Mouse (Mus musculus) MEL (cell line): ENCODE measurements around the gene Mrnip. TPM values are rescaled to one million over a fixed set of nuclear protein-coding genes. Genes with fewer than 3 reads are reported as not detected.
A peak's percentile ranks its signal among the peaks of the same experiment; 100 is the strongest.

Source experiments
- DNase-seq: peaks from one replicate; pipeline ENCODE4 v3.0.0; 2011; ENCODE audit warnings: low read depth, low spot score
- H3K27ac ChIP-seq: 2 replicates; pipeline ENCODE4 v1.5.1; 2012; ENCODE audit warnings: low read depth, mild to moderate bottlenecking, control low read depth, low read length, moderate library complexity; ENCODE audit not compliant: control insufficient read depth
- H3K27me3 ChIP-seq, 2 experiments: fragments of 150-350 bp in 1 of 2; sonication (generic) in 1 of 2; 2 replicates each; pipeline ENCODE4 v1.6.1; 2012; ENCODE audit warnings: low read length in 2 of 2, mild to moderate bottlenecking in 2 of 2, improper control_type of control experiment in 1 of 2, moderate library complexity in 1 of 2; ENCODE audit not compliant: insufficient read depth in 2 of 2, control insufficient read depth in 1 of 2
- H3K36me3 ChIP-seq, 2 experiments: 2 replicates each; pipeline ENCODE4 v1.6.1; 2012 to 2014; ENCODE audit warnings: low read length in 2 of 2, improper control_type of control experiment in 1 of 2, inconsistent platforms in 1 of 2, mild to moderate bottlenecking in 1 of 2; ENCODE audit not compliant: insufficient read depth in 2 of 2, control insufficient read depth in 1 of 2
- H3K4me1 ChIP-seq, 2 experiments: fragments of 150-350 bp in 1 of 2; sonication (generic) in 1 of 2; 2 replicates each; pipeline ENCODE4 v1.6.1; 2012; ENCODE audit warnings: low read length in 2 of 2, improper control_type of control experiment in 1 of 2, mild to moderate bottlenecking in 1 of 2; ENCODE audit not compliant: insufficient read depth in 2 of 2, control insufficient read depth in 1 of 2
- H3K4me3 ChIP-seq, 2 experiments: fragments of 150-350 bp in 1 of 2; sonication (generic) in 1 of 2; 2 replicates each; pipeline ENCODE4 v1.5.1; 2012; ENCODE audit warnings: low read depth in 2 of 2, low read length in 2 of 2, mild to moderate bottlenecking in 2 of 2, moderate library complexity in 2 of 2, control low read depth in 1 of 2, improper control_type of control experiment in 1 of 2; ENCODE audit not compliant: control insufficient read depth in 1 of 2, insufficient read depth in 1 of 2
- H3K79me2 ChIP-seq: 2 replicates; pipeline ENCODE4 v1.6.1; 2012; ENCODE audit warnings: mild to moderate bottlenecking, low read length, moderate library complexity; ENCODE audit not compliant: control insufficient read depth, poor library complexity, insufficient read depth
- H3K9ac ChIP-seq: 2 replicates; pipeline ENCODE4 v1.6.1; 2012; ENCODE audit warnings: low read depth, mild to moderate bottlenecking, control low read depth, low read length, moderate library complexity; ENCODE audit not compliant: control insufficient read depth, poor library complexity, severe bottlenecking
- H3K9me3 ChIP-seq: fragments of 150-350 bp; sonication (generic); replicated peaks from 2 replicates; pipeline ENCODE4 v1.6.1; 2012; ENCODE audit warnings: mild to moderate bottlenecking, low read length, improper control_type of control experiment, moderate library complexity; ENCODE audit not compliant: insufficient read depth
- BHLHE40 ChIP-seq: IDR thresholded peaks from 2 replicates; pipeline ENCODE4 v1.6.1; 2012; ENCODE audit warnings: low read depth, mild to moderate bottlenecking, inconsistent platforms, low read length, improper control_type of control experiment, borderline replicate concordance
- CHD2 ChIP-seq: IDR thresholded peaks from 2 replicates; pipeline ENCODE4 v1.6.1; 2011; ENCODE audit warnings: low read length, improper control_type of control experiment
- CTCF ChIP-seq, 3 experiments: IDR thresholded peaks in 2 of 3; conservative IDR thresholded peaks in 1 of 3; 2 replicates each; pipeline ENCODE4 v1.5.1; 2011 to 2012; ENCODE audit warnings: low read length in 3 of 3, low read depth in 2 of 3, mild to moderate bottlenecking in 2 of 3, improper control_type of control experiment in 1 of 3, inconsistent platforms in 1 of 3, mixed read lengths in 1 of 3, moderate library complexity in 1 of 3; ENCODE audit not compliant: control insufficient read depth in 1 of 3, insufficient read depth in 1 of 3, poor library complexity in 1 of 3, severe bottlenecking in 1 of 3
- E2F4 ChIP-seq: IDR thresholded peaks from 2 replicates; pipeline ENCODE4 v1.6.1; 2011; ENCODE audit warnings: low read depth, low read length, improper control_type of control experiment, borderline replicate concordance
- ETS1 ChIP-seq: IDR thresholded peaks from 2 replicates; pipeline ENCODE4 v1.6.1; 2012; ENCODE audit warnings: low read depth, mild to moderate bottlenecking, inconsistent platforms, low read length, improper control_type of control experiment, moderate library complexity
- JUND ChIP-seq: IDR thresholded peaks from 2 replicates; pipeline ENCODE4 v1.6.1; 2011; ENCODE audit warnings: low read depth, mild to moderate bottlenecking, improper control_type of control experiment, low read length
- MAX ChIP-seq: IDR thresholded peaks from 2 replicates; pipeline ENCODE4 v1.6.1; 2011; ENCODE audit warnings: low read length, improper control_type of control experiment
- MXI1 ChIP-seq: IDR thresholded peaks from 2 replicates; pipeline ENCODE4 v1.6.1; 2011; ENCODE audit warnings: mild to moderate bottlenecking, low read depth, low read length, improper control_type of control experiment
- MYC ChIP-seq: IDR thresholded peaks from 2 replicates; pipeline ENCODE4 v1.6.1; 2011; ENCODE audit warnings: low read depth, mild to moderate bottlenecking, low read length, improper control_type of control experiment, moderate library complexity
- SMC3 ChIP-seq: IDR thresholded peaks from 2 replicates; pipeline ENCODE4 v1.6.1; 2011; ENCODE audit warnings: low read depth, low read length, improper control_type of control experiment
- TCF12 ChIP-seq: IDR thresholded peaks from 2 replicates; pipeline ENCODE4 v1.6.1; 2014; ENCODE audit warnings: low read depth, mild to moderate bottlenecking, inconsistent platforms, low read length, improper control_type of control experiment, moderate library complexity
- UBTF ChIP-seq: IDR thresholded peaks from 2 replicates; pipeline ENCODE4 v1.6.1; 2012; ENCODE audit warnings: low read depth, mild to moderate bottlenecking, inconsistent platforms, low read length, improper control_type of control experiment, moderate library complexity, borderline replicate concordance; ENCODE audit not compliant: insufficient read depth
- USF1 ChIP-seq: IDR thresholded peaks from 2 replicates; pipeline ENCODE4 v1.6.1; 2014; ENCODE audit warnings: low read depth, mild to moderate bottlenecking, inconsistent platforms, low read length, improper control_type of control experiment, moderate library complexity
- ZMIZ1 ChIP-seq: IDR thresholded peaks from 2 replicates; pipeline ENCODE4 v1.6.1; 2012; ENCODE audit warnings: low read depth, mild to moderate bottlenecking, inconsistent platforms, low read length, improper control_type of control experiment, moderate library complexity
- ZNF384 ChIP-seq: IDR thresholded peaks from 2 replicates; pipeline ENCODE4 v1.6.1; 2012; ENCODE audit warnings: low read depth, mild to moderate bottlenecking, inconsistent platforms, low read length, improper control_type of control experiment
- polyA plus RNA-seq, 2 experiments: library from polyadenylated mRNA; stranded (reverse) in 1 of 2; unstranded in 1 of 2; fragments of >175 nt in 1 of 2; fragments of >200 nt in 1 of 2; gene quantifications; 2 replicates each; pipeline versions ENCODE4 v1.2.1 to v1.2.4; 2012; ENCODE audit warnings: low replicate concordance in 2 of 2, low read depth in 1 of 2; ENCODE audit not compliant: insufficient read length in 2 of 2, insufficient read depth in 1 of 2, missing spikeins in 1 of 2
- total RNA-seq: library from RNA; depleted of rRNA; stranded (reverse); fragments of 300-350 nt; gene quantifications from 2 replicates; pipeline ENCODE4 v1.2.3, GENCODE M21; 2012

The Mrnip gene
- total and polyA plus RNA-seq, 3 experiments: 8.6 to 10.6 TPM; not detected in 1

GRCm38 (mm10) chr11:50216724-50217366 lies 42.6 kb downstream of the Mrnip start:
- H3K4me3 ChIP-seq: no peak overlapping the region
- no peaks in the 10 kb centered on the region for H3K9me3 ChIP-seq
- no peak overlapping the region for H3K27ac ChIP-seq
- no peaks in the 10 kb centered on the region for H3K79me2 ChIP-seq
- DNase-seq: no peak
- TF ChIP-seq E2F4 (no peak), CHD2 (no peak), USF1 (no peak), CTCF (IDR thresholded peaks at IDR 0.05 in 2 of 3, conservative IDR thresholded peaks at IDR 0.05 in 1 of 3; ENCODE audit: control insufficient read depth in 1 of 3, insufficient read depth in 1 of 3, low read depth in 2 of 3, low read length in 3 of 3, poor library complexity in 1 of 3, severe bottlenecking in 1 of 3) (no peak), SMC3 (no peak), JUND (no peak), MXI1 (no peak), TCF12 (no peak), MYC (no peak), BHLHE40 (no peak), UBTF (no peak)
- H3K27me3 ChIP-seq: no peaks in the 10 kb centered on the region
- H3K4me1 ChIP-seq: peaks cover 21 to 31% of the 10 kb centered on the region in 2 experiments
- peaks cover 0 to 22% of the 10 kb centered on the region in 2 experiments; a peak in 2 of 4 replicates for H3K36me3 ChIP-seq
- no peak overlapping the region for H3K9ac ChIP-seq

GRCm38 (mm10) chr11:50217811-50218210 lies 43.6 kb downstream of the Mrnip start:
- DNase-seq: no peak
- no peaks in the 10 kb centered on the region; the same call in 1 of the 2 replicates for H3K79me2 ChIP-seq
- no peaks in the 10 kb centered on the region for H3K9me3 ChIP-seq
- peaks cover 16 to 22% of the 10 kb centered on the region in 2 experiments for H3K4me1 ChIP-seq
- no peaks in the 10 kb centered on the region for H3K27me3 ChIP-seq
- no peak for TF ChIP-seq MAX
- no peak for TF ChIP-seq SMC3
- TF ChIP-seq USF1: 0 out of 2 replicates have a peak, but pooled peaks have one; percentile 11
- TF ChIP-seq ZMIZ1: no peak
- no peak for TF ChIP-seq ETS1
- no peak overlapping the region for H3K9ac ChIP-seq
- H3K36me3 ChIP-seq: peaks cover 0 to 13% of the 10 kb centered on the region in 2 experiments; a peak in 2 of 4 replicates
- no peak overlapping the region for H3K27ac ChIP-seq
- H3K4me3 ChIP-seq: no peak overlapping the region

- Histone ChIP-seq H3K9me3 (no peaks in the 10 kb centered on the region), H3K9ac (no peak overlapping the region), H3K79me2 (peaks cover 4% of the 10 kb centered on the region), H3K4me1 (peaks cover 20 to 22% of the 10 kb centered on the region in 2 experiments), H3K36me3 (peaks cover 0 to 23% of the 10 kb centered on the region in 2 experiments; a peak in 2 of 4 replicates), H3K4me3 (no peak overlapping the region), H3K27ac (no peak overlapping the region), H3K27me3 (no peaks in the 10 kb centered on the region)
- no peak for DNase-seq
- TF ChIP-seq E2F4 (no peak), ZNF384 (peak; percentile 50; the same call in 1 of the 2 replicates), MYC (peak; percentile 40; the same call in 1 of the 2 replicates), TCF12 (no peak), CHD2 (no peak), CTCF (IDR thresholded peaks at IDR 0.05 in 2 of 3, conservative IDR thresholded peaks at IDR 0.05 in 1 of 3; ENCODE audit: control insufficient read depth in 1 of 3, insufficient read depth in 1 of 3, low read depth in 2 of 3, low read length in 3 of 3, poor library complexity in 1 of 3, severe bottlenecking in 1 of 3) (peak in 1 of 3 experiments; percentile 34; a peak in 1 of 6 replicates)
Observed at GRCm38 (mm10) chr11:50219833-50220232, 45.6 kb downstream of the Mrnip start.
